Mouse (Mus musculus): ENCODE results near the gene Apba1.

Apba1 gene

DNA sequence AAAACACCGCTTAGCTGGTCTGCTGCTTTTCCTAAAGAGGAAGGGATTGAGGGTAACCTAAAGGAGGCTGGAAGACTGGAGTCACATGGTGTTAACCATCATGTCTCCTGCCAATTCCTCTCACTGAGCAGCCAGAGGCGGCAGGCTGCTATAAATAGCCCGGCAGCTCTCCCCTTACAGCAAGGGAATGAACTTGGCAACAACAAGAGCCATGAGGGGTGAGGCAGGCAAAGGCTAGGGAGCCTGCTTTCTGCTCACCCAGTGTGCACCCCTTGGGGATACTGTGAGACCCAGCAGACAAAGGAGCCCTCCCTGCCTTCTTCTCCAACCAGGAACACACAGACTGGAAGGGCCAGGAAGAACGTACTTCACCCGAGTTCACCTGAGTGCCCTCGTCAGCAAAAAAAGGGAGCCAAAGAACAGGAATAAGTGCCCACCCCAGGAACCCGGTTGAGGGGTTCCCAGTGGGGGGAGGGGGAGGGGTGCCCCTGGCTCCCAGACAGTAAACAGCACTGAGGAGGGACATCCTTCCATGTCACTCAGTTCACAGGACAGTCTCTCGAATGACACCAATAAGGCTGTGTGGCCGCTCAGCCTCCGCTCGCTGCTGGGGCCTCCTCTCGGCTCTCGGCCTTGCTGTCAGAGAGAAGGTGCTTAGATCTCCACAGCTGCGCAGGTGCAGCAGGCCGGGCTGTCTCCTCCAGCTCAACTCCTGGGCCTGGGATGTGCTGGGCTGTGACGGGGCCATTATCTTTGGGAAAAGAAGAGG, 214.4 kb downstream of the Apba1 start:
- no peak for DNase-seq (ENCODE audit: low spot score in 2 of 2)

DNA sequence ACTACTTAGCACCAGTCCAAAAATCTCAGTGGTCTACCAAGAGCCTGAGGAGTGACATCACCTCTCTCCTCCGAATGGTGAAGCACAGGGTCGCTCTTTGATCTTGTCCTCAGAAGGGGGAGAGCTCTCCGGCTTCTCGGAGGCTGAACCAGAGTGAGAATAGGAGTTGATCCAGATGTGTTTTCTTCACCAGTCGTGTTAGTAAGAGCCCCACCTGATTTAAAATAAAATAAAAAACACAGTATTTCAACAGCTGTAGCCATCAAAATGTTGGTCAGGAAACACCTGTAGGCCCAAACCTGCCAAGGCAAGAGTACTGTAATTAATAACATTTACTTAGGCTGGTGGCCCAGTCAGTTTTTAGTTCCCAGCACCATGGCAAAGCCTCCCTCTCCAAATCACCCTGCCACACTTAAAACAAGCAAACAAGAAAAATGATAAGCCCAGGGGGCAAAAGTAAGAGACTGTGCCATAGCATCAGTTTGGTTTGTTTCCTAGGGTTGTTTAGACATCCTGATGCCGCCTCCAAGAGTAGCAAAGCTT, 219.3 kb downstream of the Apba1 start:
- no peak for DNase-seq (ENCODE audit: low spot score in 2 of 2)

DNA sequence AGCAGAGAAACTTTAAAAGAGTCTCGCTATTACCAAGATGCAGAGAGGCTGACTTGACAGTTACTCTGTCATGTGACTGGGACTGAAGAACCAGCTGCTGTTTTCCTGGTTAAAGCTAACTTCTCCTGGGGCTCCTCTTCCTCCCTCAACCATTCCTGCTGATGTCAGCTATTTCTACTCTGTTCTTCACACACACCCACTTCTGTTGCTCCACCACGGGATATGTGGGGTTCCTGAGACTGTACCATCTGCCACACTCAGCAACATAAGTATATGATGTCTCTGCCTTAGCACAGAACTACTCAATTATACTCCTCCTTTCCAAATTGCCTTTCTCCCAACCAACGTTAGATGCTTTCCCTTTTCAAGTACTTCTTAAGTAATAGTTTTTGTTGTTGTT, 221.9 kb downstream of the Apba1 start:
- DNase-seq (ENCODE audit: low spot score in 2 of 2) = no peak

DNA sequence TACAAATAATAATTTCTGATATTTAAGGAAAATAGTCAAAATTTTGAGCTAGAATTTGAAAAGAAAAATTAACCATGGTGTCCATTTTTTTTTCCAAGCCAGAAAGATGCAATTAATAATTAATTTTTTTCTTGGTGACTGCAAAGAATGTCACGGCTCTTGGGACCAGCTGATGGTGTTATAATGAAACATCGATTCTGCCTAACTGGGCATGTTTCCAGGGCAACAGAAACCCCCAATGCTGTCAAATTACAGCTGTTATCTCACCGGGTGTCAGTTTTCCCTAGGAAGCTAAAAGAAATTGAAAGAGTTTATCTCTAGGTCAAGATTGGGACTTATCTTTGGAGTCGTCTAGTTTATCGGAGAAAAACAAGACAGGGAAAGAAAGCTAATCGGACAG, 225.5 kb downstream of the Apba1 start:
- DNase-seq (ENCODE audit: low spot score in 2 of 2) = no peak

DNA sequence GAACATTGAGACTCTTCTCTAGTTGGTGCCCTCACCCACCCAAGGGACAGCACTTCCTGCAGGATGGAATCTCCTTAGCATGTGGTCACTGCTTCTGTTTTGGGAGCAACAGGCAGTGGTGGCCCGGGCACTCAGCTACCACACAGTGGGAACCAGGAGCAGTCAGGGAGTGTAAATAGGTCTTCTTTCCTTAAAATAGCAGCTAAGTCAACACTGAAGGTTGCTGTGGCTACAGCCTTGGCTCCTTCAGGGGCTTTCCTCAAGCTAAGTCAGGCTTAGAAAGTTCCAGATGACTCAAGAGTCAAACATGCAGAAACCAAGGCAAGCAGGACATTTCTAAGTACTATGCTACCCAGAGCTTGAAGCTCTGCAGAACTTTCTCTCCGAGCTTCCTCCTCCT, 228.6 kb downstream of the Apba1 start:
- DNase-seq (ENCODE audit: low spot score in 2 of 2) = no peak

DNA sequence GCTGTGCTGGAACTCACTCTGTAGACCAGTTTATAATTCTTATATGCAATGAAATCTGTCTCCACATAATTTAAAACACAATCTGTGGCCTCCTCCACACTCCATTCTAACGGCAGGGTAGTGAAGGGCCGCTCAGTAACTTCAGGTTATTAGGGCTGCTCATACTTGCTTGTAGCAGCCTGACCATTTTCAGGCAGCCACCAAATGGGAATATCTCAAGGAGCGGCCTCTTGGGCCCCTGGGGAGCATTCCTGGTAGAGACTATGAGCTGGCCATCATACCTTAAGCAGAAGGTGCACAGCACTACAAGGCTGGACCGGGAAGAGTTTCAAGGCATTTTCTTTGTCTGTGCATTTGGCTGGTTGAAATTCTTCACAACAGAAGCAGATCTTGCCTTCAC, 229.5 kb downstream of the Apba1 start:
- no peak for DNase-seq (ENCODE audit: low spot score in 2 of 2)

DNA sequence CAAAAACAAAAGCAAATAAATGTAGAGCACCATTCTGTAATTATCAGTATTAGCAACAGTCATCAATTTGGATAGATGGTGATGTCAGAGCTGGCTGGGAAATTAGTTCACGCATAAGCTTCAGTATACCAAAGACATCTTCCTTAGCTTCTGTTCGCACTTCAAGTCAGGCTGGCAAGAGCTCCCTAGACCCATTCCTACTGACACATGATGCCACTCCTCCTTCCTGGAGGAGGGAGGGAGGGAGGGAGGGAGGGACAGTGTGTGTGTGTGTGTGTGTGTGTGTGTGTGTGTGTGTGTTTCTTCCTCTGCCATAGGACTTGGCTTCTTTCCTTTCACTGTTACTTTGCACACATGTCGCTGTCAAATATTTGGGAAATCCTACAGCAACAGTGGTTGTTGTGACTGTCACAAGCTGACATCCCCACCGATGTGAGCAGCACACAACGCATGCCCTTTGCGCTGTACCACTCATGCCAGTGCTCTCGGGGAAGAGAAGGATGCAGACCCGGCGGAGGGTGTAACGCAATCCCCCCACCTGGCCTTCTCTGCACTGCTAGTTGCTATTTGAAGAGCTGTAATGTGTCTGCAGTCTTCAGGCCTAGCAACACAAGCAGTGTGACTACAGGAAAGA, 237.2 kb downstream of the Apba1 start:
- no peak for DNase-seq (ENCODE audit: low spot score in 2 of 2)
